Comparison of ENCODE assay signal across 8 mouse cellular contexts in the genomic region with DNA sequence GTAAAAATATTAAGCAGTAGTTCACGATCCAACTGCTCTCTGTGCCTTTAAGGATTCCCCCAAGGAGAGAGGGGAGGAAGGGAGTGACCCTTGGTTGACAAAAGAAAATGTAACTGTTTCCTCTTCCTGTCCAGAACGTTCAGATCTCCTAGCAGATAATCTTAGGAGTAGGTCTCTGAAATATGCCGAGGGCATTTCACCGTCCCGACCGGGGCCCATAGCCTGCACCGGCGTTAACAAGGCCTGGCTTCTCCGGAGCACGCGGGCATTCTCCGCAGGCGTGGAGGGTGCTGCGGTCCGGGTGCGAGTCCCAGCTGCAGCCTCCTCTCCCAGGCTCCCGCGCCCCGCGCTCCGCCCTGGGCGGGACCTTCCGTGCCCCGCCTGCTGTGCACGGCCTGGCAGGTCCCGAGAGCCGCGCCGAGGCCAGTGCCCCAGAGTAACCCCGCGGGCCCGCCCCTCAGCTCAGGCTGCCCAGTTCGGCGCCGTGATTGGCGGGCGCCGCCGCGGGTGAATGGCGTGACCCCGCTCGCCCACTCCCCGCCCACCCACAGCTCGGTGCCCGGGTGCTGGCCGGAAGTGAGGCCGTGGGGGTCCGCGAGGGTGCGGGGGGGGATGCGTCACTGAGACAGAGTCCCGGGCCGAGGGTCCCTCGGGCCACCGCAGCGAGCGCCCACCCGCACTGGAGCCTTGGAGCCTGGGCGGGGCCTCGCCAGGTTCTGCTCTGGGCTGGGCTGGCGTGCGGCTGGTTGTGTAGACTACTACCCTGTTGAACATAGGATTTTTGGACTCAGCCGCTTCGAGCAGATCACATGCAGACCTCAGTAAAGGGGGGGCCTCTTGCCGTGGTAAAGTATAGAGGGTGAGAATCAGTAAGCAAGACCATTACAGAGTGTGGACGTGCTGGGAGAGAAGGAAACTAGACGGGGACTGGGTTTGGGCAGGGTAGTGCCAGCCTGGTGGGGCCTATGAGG. TPM values are rescaled to one million over a fixed set of nuclear protein-coding genes. Genes with fewer than 3 reads are reported as not detected.
DNase-seq lines count a peak whose midpoint lies in the region; ATAC-seq lines count a peak whose summit lies in the region.

No protein-coding gene starts in this region.

- peak overlapping the region; percentile 73 for H3K4me3 ChIP-seq in forebrain, embryonic 10.5 days
- peak overlapping the region; percentile 80 for H3K4me3 ChIP-seq in heart, embryonic 15.5 days
- H3K4me3 ChIP-seq in liver, embryonic 12.5 days: peak overlapping the region; percentile 70

- H3K27ac ChIP-seq in forebrain, embryonic 10.5 days: peak overlapping the region; percentile 97
- H3K27ac ChIP-seq in heart, embryonic 15.5 days: peak overlapping the region; percentile 96
- peak overlapping the region; percentile 82 for H3K27ac ChIP-seq in liver, embryonic 12.5 days

- H3K27me3 ChIP-seq in forebrain, embryonic 10.5 days (ENCODE audit: poor library complexity, severe bottlenecking): no peaks in the 10 kb centered on the region
- no peaks in the 10 kb centered on the region for H3K27me3 ChIP-seq in heart, embryonic 15.5 days
- H3K27me3 ChIP-seq in liver, embryonic 12.5 days (replicated peaks): no peaks in the 10 kb centered on the region
- no peaks in the 10 kb centered on the region for H3K27me3 ChIP-seq in splenic B cell, adult 2 months (ENCODE audit: control insufficient read depth, insufficient read depth, low read length, poor library complexity, severe bottlenecking)

- ATAC-seq in heart, embryonic 15.5 days (replicated peaks; ENCODE audit: insufficient number of reproducible peaks, insufficient read depth, low FRiP score, low read depth): peak; percentile 100
- ATAC-seq in liver, embryonic 12.5 days: peak; percentile 100

- H3K4me1 ChIP-seq in forebrain, embryonic 10.5 days: peaks cover 33% of the 10 kb centered on the region
- peaks cover 17% of the 10 kb centered on the region for H3K4me1 ChIP-seq in heart, embryonic 15.5 days (replicated peaks)
- peaks cover 37% of the 10 kb centered on the region for H3K4me1 ChIP-seq in liver, embryonic 12.5 days

- DNase-seq in CD8-positive naive resting alpha-beta T cell, adult 2 months (ENCODE audit: low read depth in 2 of 2, low spot score in 2 of 2): peak; percentile 80 to 81
- DNase-seq in c-Kit-positive CD71-negative TER-119-negative erythroid progenitor cells, embryonic 14.5 days (ENCODE audit: low read depth): peak; percentile 84
- DNase-seq in forebrain, embryonic 10.5 days (ENCODE audit: extremely low spot score, low spot score): peak; percentile 88
- DNase-seq in kidney, postnatal 14 days: peak; percentile 98
- peak; percentile 88 for DNase-seq in naive thymus-derived CD4-positive, alpha-beta T cell, adult 2 months (ENCODE audit: low read depth)
- DNase-seq in splenic B cell, adult 2 months (ENCODE audit: low read depth, low spot score): peak; percentile 88

- no peaks in the 10 kb centered on the region for H3K9me3 ChIP-seq in forebrain, embryonic 10.5 days
- H3K9me3 ChIP-seq in heart, embryonic 15.5 days (replicated peaks): no peaks in the 10 kb centered on the region
- H3K9me3 ChIP-seq in liver, embryonic 12.5 days (replicated peaks): no peaks in the 10 kb centered on the region

- under 1% methylated on average over 54 of the region's 68 CpGs for WGBS in forebrain, embryonic 10.5 days
- under 1% methylated on average over 67 of the region's 68 CpGs for WGBS in heart, embryonic 15.5 days
- WGBS in liver, embryonic 12.5 days (ENCODE audit: insufficient replicate concordance): 1% methylated on average over 66 of the region's 68 CpGs

- H3K9ac ChIP-seq in heart, embryonic 15.5 days: peak overlapping the region; percentile 76
- H3K9ac ChIP-seq in liver, embryonic 12.5 days: peak overlapping the region; percentile 71

- H3K4me2 ChIP-seq in heart, embryonic 15.5 days: peak overlapping the region; percentile 78
- peak overlapping the region; percentile 94 for H3K4me2 ChIP-seq in liver, embryonic 12.5 days

- no peaks in the 10 kb centered on the region for H3K36me3 ChIP-seq in forebrain, embryonic 10.5 days (replicated peaks)
- H3K36me3 ChIP-seq in heart, embryonic 15.5 days: no peaks in the 10 kb centered on the region
- no peaks in the 10 kb centered on the region for H3K36me3 ChIP-seq in liver, embryonic 12.5 days
- H3K36me3 ChIP-seq in splenic B cell, adult 2 months (ENCODE audit: control insufficient read depth, insufficient read depth, low read length, poor library complexity, severe bottlenecking): no peaks in the 10 kb centered on the region

RNA-seq across cellular contexts. Expression of a gene that starts 6.6 kb away (rescaled TPM):
- polyA plus RNA-seq in forebrain, embryonic 10.5 days (2016; fragmentation: Nextera tagmentation; extraction: Ambion mirVana): 102 and 106 TPM in 2 replicates
- 50.0 and 60.2 TPM in 2 replicates for polyA plus RNA-seq in heart, embryonic 15.5 days (2015; fragmentation: Nextera tagmentation; extraction: Ambion mirVana)
- polyA plus RNA-seq in liver, embryonic 12.5 days (2016; fragmentation: Nextera tagmentation; extraction: Ambion mirVana): 28.1 and 28.8 TPM in 2 replicates

Comparison
In these comparisons a context has a peak if more than half of its experiments do, and no peak if none do; other contexts are left out.
1. Peak in every context shown above with its lines: DNase-seq, ATAC-seq, H3K4me3 ChIP-seq and H3K27ac ChIP-seq.